Mouse (Mus musculus): ENCODE results near the gene Pdyn. TPM values are rescaled to one million over a fixed set of nuclear protein-coding genes. Genes with fewer than 3 reads are reported as not detected.

The Pdyn gene
- polyA plus RNA-seq, 1 experiment from 2014 or later: 0.87 TPM

GRCm38 (mm10) chr2:129686908-129687307 is 12.7 kb downstream of the Pdyn start:
- Histone ChIP-seq H3K27ac (no peak overlapping the region), H3K4me2 (no peak overlapping the region), H3K9me3 (replicated peaks) (no peaks in the 10 kb centered on the region), H3K27me3 (no peaks in the 10 kb centered on the region), H3K4me3 (replicated peaks) (no peak overlapping the region), H3K9ac (no peak overlapping the region), H3K4me1 (no peaks in the 10 kb centered on the region), H3K36me3 (no peaks in the 10 kb centered on the region)
- WGBS: 21% methylated on average over 10 of the region's 10 CpGs
- no peak for ATAC-seq (replicated peaks; ENCODE audit: low FRiP score)

GRCm38 (mm10) chr2:129684014-129684413 is 15.6 kb downstream of the Pdyn start:
- no peaks in the 10 kb centered on the region for H3K27me3 ChIP-seq
- 81% methylated on average over 4 of the region's 4 CpGs for WGBS
- H3K36me3 ChIP-seq: no peaks in the 10 kb centered on the region
- no peak overlapping the region for H3K9ac ChIP-seq
- no peak overlapping the region for H3K27ac ChIP-seq
- ATAC-seq (replicated peaks; ENCODE audit: low FRiP score): no peak
- H3K9me3 ChIP-seq (replicated peaks): no peaks in the 10 kb centered on the region
- no peaks in the 10 kb centered on the region for H3K4me1 ChIP-seq
- no peak overlapping the region for H3K4me3 ChIP-seq (replicated peaks)
- H3K4me2 ChIP-seq: no peak overlapping the region

DNA sequence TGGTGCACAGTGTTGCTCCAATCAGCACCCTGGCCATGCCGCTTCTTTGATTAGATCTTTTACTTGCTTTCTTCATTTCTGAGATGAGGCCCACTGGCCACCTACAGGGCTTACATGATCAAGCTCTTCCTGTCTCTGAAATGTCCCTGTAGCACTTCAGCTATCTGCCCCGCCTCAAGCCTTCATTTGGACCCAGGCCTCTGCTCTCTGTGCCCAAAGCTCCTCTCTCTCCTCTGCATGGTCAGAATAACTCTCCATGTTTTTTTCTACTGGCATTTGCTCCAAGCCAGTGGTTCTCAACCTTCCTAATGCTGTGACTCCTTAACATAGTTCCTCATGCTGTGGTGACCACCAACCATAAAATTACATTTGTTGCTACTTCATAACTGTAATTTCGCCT is 19.4 kb downstream of the Pdyn start:
- Histone ChIP-seq H3K9ac (no peak overlapping the region), H3K27me3 (no peaks in the 10 kb centered on the region; the same call in 1 of the 2 replicates), H3K4me3 (replicated peaks) (no peak overlapping the region), H3K4me1 (peaks cover 7% of the 10 kb centered on the region; the same call in 1 of the 2 replicates), H3K27ac (no peak overlapping the region), H3K4me2 (no peak overlapping the region), H3K36me3 (no peaks in the 10 kb centered on the region), H3K9me3 (replicated peaks) (no peaks in the 10 kb centered on the region)
- ATAC-seq (replicated peaks; ENCODE audit: low FRiP score): no peak
- WGBS: 78% methylated on average over 3 of the region's 3 CpGs

DNA sequence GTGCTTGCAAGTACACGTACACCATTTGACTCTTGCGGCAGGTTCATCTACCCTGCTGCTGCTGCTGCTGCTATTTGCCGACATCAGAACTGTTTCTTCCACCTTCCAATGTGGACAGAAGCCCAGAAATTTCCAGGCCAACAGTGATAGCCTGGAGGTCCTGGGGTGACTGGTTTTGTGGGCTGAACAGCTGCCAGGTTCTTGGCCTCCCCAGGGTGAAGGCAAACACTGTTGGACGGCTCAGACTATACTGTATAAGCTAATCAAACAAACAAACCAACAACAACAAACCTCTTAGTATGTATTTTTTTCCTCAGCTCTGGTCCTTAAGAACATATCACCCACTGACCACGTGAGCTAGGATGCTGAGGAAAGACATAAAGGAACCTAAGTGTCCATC is 20.6 kb downstream of the Pdyn start:
- no peak overlapping the region for H3K9ac ChIP-seq
- no peaks in the 10 kb centered on the region; the same call in 1 of the 2 replicates for H3K27me3 ChIP-seq
- peaks cover 7% of the 10 kb centered on the region; the same call in 1 of the 2 replicates for H3K4me1 ChIP-seq
- no peak for ATAC-seq (replicated peaks; ENCODE audit: low FRiP score)
- H3K9me3 ChIP-seq (replicated peaks): no peaks in the 10 kb centered on the region
- 80% methylated on average over 5 of the region's 5 CpGs for WGBS
- H3K27ac ChIP-seq: no peak overlapping the region
- H3K36me3 ChIP-seq: no peaks in the 10 kb centered on the region
- no peak overlapping the region for H3K4me2 ChIP-seq
- no peak overlapping the region for H3K4me3 ChIP-seq (replicated peaks)

DNA sequence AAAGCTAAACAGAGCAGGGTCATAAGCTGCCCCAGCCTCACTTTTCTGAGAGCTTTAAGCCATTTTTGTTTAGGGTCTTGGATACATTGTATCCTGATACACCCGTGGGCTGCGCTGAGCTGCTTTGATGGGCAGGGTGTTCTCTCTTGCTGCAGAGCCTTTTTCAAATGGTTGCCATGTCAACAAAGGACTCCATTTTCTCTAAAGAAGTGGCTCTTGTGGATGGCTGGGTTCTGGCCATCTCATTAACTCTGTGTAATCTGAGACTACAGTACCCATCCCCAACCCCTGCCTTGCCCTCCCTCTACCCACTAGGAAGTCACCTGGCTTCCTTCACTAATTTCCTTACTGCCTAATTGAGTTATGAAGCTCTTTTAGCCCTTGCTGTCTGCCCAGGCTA is 22.0 kb downstream of the Pdyn start:
- Histone ChIP-seq H3K9ac (no peak overlapping the region), H3K27ac (no peak overlapping the region), H3K9me3 (replicated peaks) (no peaks in the 10 kb centered on the region), H3K27me3 (no peaks in the 10 kb centered on the region; the same call in 1 of the 2 replicates), H3K36me3 (no peaks in the 10 kb centered on the region), H3K4me3 (replicated peaks) (no peak overlapping the region), H3K4me1 (peaks cover 7% of the 10 kb centered on the region; the same call in 1 of the 2 replicates), H3K4me2 (no peak overlapping the region)
- 30% methylated on average over 2 of the region's 2 CpGs for WGBS
- peak; percentile 90 for ATAC-seq (replicated peaks; ENCODE audit: low FRiP score)

DNA sequence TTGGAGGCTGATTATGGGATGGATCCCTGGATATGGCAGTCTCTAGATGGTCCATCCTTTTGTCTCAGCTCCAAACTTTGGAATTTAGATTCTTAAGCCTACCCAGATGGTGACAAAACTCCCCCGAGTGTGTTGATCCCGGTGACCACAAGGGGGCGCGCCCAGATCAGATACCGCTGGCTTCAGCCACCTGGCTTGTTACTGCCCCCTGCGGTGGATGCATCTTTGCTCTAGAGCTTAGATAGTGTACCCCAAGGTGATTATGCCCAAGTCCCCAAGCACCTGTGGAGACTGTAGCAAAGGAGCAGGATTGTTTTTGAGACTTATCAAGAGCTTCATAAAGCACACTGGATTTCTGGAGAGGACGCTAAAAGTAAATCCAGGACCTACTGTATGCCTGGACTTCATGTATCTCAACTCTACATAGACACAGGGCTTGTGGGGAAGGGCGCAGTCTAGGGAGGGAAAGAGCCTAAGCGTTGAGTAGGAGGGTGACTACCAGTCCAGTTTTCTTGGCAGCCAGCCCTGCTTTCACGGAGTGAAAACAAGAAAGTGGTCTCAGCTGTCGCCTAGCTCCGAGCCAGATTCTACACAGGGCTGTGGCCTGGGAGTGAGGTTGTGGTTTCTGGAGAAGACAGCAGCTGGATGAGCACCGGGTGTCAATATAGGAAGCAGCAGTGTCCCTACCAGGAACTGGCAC is 24.6 kb downstream of the Pdyn start:
- no peaks in the 10 kb centered on the region for H3K36me3 ChIP-seq
- no peak overlapping the region for H3K9ac ChIP-seq
- 31% methylated on average over 13 of the region's 13 CpGs for WGBS

DNA sequence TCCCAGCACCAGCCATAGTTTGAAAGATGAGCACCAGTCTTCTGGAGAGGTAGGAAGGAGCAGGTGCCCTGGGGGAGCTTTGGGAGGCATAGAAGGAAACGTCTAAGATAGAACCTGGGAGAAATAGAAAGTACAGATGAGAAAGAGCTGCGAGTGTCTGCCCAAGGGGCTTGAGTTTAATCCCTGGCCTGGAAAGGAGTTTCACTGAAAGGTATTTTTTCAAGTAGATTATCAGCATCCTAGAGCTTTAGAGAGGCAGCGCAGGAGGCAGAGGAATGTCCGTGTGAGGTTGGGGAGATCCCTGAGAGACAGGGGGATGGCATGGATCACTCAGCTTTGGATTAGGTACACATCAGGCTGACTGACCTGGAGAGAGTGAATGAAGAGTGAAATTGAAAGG is 27.7 kb downstream of the Pdyn start:
- Histone ChIP-seq H3K4me1 (no peaks in the 10 kb centered on the region), H3K4me3 (replicated peaks) (no peak overlapping the region), H3K27me3 (no peaks in the 10 kb centered on the region; the same call in 1 of the 2 replicates), H3K36me3 (no peaks in the 10 kb centered on the region), H3K27ac (no peak overlapping the region), H3K4me2 (no peak overlapping the region), H3K9me3 (replicated peaks) (no peaks in the 10 kb centered on the region), H3K9ac (no peak overlapping the region)
- ATAC-seq (replicated peaks; ENCODE audit: low FRiP score): no peak
- 78% methylated on average over 4 of the region's 4 CpGs for WGBS

More for the DNA sequence above, 24.6 kb downstream of the Pdyn start:
- no peak overlapping the region for H3K4me3 ChIP-seq (replicated peaks)
- no peaks in the 10 kb centered on the region for H3K9me3 ChIP-seq (replicated peaks)
- H3K27ac ChIP-seq: no peak overlapping the region
- no peak for ATAC-seq (replicated peaks; ENCODE audit: low FRiP score)
- H3K4me2 ChIP-seq: no peak overlapping the region
- peaks cover 7% of the 10 kb centered on the region; the same call in 1 of the 2 replicates for H3K4me1 ChIP-seq
- no peaks in the 10 kb centered on the region; the same call in 1 of the 2 replicates for H3K27me3 ChIP-seq

- ATAC-seq (replicated peaks; ENCODE audit: low FRiP score): no peak
- 73% methylated on average over 4 of the region's 4 CpGs for WGBS
Observed at GRCm38 (mm10) chr2:129662484-129662883, 37.2 kb downstream of the Pdyn start.

GRCm38 (mm10) chr2:129660020-129660419 is 39.6 kb downstream of the Pdyn start:
- WGBS: 64% methylated on average over 6 of the region's 6 CpGs
- ATAC-seq (replicated peaks; ENCODE audit: low FRiP score): no peak
- no peak overlapping the region for H3K4me3 ChIP-seq (replicated peaks)
- no peaks in the 10 kb centered on the region for H3K36me3 ChIP-seq
- H3K27ac ChIP-seq: no peak overlapping the region
- no peak overlapping the region for H3K4me2 ChIP-seq
- H3K9me3 ChIP-seq (replicated peaks): no peaks in the 10 kb centered on the region
- no peak overlapping the region for H3K9ac ChIP-seq
- no peaks in the 10 kb centered on the region for H3K4me1 ChIP-seq
- H3K27me3 ChIP-seq: no peaks in the 10 kb centered on the region

More at GRCm38 (mm10) chr2:129662484-129662883, 37.2 kb downstream of the Pdyn start:
- Histone ChIP-seq H3K36me3 (no peaks in the 10 kb centered on the region), H3K4me2 (no peak overlapping the region), H3K27ac (no peak overlapping the region), H3K9me3 (replicated peaks) (no peaks in the 10 kb centered on the region), H3K27me3 (no peaks in the 10 kb centered on the region), H3K4me3 (replicated peaks) (no peak overlapping the region), H3K4me1 (no peaks in the 10 kb centered on the region), H3K9ac (no peak overlapping the region)

- Histone ChIP-seq H3K4me3 (replicated peaks) (no peak overlapping the region), H3K4me1 (no peaks in the 10 kb centered on the region), H3K36me3 (no peaks in the 10 kb centered on the region), H3K9ac (no peak overlapping the region), H3K4me2 (no peak overlapping the region), H3K27me3 (no peaks in the 10 kb centered on the region), H3K9me3 (replicated peaks) (no peaks in the 10 kb centered on the region), H3K27ac (no peak overlapping the region)
- ATAC-seq (replicated peaks; ENCODE audit: low FRiP score): no peak
- WGBS: 80% methylated on average over 4 of the region's 4 CpGs
Observed at GRCm38 (mm10) chr2:129658796-129659195, 40.8 kb downstream of the Pdyn start.

DNA sequence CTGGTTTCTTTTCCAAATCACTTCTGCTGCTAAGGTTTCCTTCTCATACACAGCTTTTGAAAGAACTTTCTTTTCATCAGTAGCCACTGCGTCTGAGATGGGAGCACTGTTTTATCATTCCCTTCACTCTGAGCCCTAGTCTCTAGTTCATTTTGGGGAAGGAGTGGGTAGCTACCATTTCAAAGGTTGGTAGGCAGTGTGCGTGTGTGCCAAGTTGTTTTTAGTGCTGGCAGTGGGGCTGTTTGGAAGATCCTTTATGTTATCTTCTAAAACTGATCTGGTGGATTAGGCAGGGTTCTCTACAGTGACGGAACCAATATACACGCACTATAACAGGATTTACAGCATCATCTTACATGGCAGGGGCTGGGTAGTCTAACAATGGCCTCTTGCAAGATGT is 44.6 kb downstream of the Pdyn start:
- Histone ChIP-seq H3K4me1 (no peaks in the 10 kb centered on the region), H3K36me3 (no peaks in the 10 kb centered on the region), H3K4me2 (no peak overlapping the region), H3K9me3 (replicated peaks) (no peaks in the 10 kb centered on the region), H3K9ac (no peak overlapping the region), H3K27me3 (no peaks in the 10 kb centered on the region), H3K4me3 (replicated peaks) (no peak overlapping the region), H3K27ac (no peak overlapping the region)
- ATAC-seq (replicated peaks; ENCODE audit: low FRiP score): no peak
- WGBS: 90% methylated on average over 4 of the region's 4 CpGs

- H3K4me3 ChIP-seq (replicated peaks): no peak overlapping the region
- 86% methylated on average over 4 of the region's 4 CpGs for WGBS
- no peak overlapping the region for H3K27ac ChIP-seq
- no peaks in the 10 kb centered on the region for H3K4me1 ChIP-seq
- no peaks in the 10 kb centered on the region for H3K27me3 ChIP-seq
- no peak overlapping the region for H3K9ac ChIP-seq
- no peaks in the 10 kb centered on the region for H3K9me3 ChIP-seq (replicated peaks)
- no peaks in the 10 kb centered on the region for H3K36me3 ChIP-seq
- no peak overlapping the region for H3K4me2 ChIP-seq
- no peak for ATAC-seq (replicated peaks; ENCODE audit: low FRiP score)
Observed at GRCm38 (mm10) chr2:129654233-129654950, 45.3 kb downstream of the Pdyn start.
